Mouse (Mus musculus) testis, adult 2 months (tissue): ENCODE results near the gene Gas6.

Experiments
- CTCF ChIP-seq: fragments of 200-500 bp; IDR thresholded peaks from 2 replicates; pipeline ENCODE4 v1.5.1; 2012; ENCODE audit warnings: low read depth, mild to moderate bottlenecking, inconsistent platforms, low read length, moderate library complexity; ENCODE audit not compliant: control insufficient read depth, insufficient read depth, insufficient replicate concordance
- POLR2A ChIP-seq: fragments of 200-500 bp; IDR thresholded peaks from 2 replicates; pipeline ENCODE4 v1.6.1; 2012; ENCODE audit warnings: low read depth, mild to moderate bottlenecking, inconsistent platforms, low read length, moderate library complexity; ENCODE audit not compliant: control insufficient read depth

- TF ChIP-seq CTCF: no peak
- no peak for TF ChIP-seq POLR2A
Observed at GRCm38 (mm10) chr8:13419111-13419639, 75.1 kb downstream of the Gas6 start.
